Mouse (Mus musculus) thymus, postnatal 4 days (tissue): ENCODE measurements around the gene Zfp566.
"Not testable (repeated sequence)": the region's sequence is repeated elsewhere in the genome, so short reads cannot be mapped to it uniquely, and the experiment has no call there.

ENCODE experiments used
- DNase-seq: peaks from one replicate; pipeline ENCODE4 v3.0.0; 2021

Gene Zfp566

DNA sequence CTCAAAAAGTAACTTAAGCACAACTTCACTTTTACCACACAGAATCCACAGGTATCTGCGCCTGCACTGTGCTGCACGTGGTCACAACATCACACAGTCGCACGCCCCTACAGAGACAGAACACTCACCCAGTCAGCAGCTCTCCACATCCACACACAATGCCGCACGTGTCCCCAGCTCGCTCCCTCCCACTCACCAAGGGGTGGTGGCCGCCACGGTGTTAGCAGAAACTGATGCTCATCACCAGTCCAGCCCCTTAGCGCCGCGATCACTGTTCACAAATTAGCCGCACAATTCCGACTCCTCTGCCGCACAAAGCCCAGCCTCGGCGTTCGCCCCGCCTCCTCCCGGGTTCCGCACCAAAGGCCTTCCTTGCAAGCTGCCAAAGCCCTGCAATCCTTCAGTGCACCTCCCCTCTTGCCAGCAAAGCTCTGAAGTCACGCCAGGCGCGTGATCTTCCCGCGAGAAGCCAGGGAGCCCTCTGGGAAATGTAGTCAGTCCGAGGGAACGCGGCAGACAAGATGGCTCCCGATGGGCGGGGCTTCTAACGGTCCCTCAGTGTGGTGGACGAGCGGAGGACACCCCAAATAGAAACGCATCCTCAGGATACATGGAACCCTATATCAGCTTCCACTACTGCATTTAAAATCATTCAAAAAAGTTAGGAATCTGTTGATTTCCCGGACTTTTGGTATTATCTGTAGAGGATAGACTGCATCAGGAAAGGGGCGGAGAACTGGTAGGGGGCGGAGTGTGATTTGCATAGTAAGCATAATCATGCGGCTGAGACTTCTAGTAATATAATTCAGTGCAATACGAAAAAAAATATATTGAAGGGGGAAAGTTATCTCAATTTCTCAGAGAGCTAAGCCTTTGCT lies at the start of gene Zfp566, which contains the start of gene Gm26920:
TSS of gene Zfp566 (minus strand) at position 436 of the 878 bp plus-strand sequence.
TSS of gene Gm26920 (minus strand) at position 319 of the 878 bp plus-strand sequence.
- peak; percentile 94 for DNase-seq

DNA sequence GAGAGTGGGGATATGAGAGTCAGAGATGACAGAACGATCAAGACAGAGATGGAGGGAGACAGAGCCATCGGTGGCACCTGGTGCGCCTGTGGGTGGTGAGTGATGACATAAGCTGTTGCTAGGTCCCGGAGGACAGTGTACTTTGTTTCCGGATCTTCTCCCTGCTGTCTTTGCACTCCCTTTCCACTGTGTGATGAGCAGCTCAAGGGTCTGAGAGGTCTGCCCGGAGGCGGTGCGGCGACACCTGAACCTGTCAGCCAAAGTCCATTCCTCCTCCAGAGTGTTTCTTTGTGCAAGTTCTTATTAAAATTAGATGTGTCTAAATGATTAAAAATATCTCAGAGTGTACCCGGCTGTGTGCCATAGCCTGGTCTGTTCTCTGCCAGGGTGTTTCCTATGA lies 46.5 kb upstream of the Zfp566 start:
- DNase-seq, result no peak

GRCm38 (mm10) chr7:30132396-30132795 lies 42.1 kb upstream of the Zfp566 start:
- DNase-seq, result no peak

- DNase-seq, result no peak
Observed at GRCm38 (mm10) chr7:30129900-30130299, 39.6 kb upstream of the Zfp566 start.

DNA sequence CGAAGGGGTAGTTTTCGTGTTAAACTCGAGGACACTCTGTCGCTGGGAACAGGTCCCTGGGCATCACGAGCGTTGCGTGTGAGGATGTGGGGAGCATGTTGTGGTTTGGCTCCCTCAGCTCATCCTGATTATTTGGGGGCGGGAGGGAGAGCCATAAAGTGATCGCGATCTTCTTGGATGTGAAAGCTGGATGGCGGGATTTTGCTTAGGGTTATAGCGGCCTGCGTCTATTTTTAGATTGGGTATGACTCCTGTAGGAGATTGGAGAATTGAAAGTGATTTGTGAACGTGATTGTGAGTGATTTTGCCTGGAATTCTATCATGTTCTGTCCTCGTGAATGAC lies 31.8 kb upstream of the Zfp566 start:
- no peak for DNase-seq

- peak; percentile 94 for DNase-seq
Observed at GRCm38 (mm10) chr7:30121308-30122187, 31.2 kb upstream of the Zfp566 start, which contains the start of gene Zfp382. Gene Zfp382 (plus strand): TSS chr7:30121942.

DNA sequence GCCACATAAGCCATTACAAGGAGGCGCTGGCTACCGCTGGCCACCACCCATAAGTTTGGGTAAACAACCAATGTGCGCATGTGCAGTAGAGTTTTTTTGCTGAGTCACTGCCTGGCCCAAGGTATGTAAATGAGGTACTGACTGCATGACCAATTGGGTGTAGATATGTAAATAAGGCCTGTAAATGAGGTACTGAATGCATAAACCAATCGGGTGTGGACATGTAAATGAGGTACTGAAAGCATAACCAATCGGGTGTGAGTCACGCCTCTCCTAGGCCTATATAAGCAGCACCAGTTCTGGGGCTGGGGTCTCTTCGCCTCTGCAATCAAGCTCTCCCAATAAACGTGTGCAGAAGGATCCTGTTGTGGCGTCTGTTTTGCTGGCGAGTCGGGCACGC lies 27.6 kb upstream of the Zfp566 start:
- DNase-seq, result not testable (repeated sequence)

- no peak for DNase-seq
Observed at GRCm38 (mm10) chr7:30116076-30116475, 25.7 kb upstream of the Zfp566 start.

- peak; percentile 73 for DNase-seq
Observed at GRCm38 (mm10) chr7:30099297-30099696, 9.0 kb upstream of the Zfp566 start.

- no peak for DNase-seq
Observed at GRCm38 (mm10) chr7:30095551-30096125, 5.3 kb upstream of the Zfp566 start.

DNA sequence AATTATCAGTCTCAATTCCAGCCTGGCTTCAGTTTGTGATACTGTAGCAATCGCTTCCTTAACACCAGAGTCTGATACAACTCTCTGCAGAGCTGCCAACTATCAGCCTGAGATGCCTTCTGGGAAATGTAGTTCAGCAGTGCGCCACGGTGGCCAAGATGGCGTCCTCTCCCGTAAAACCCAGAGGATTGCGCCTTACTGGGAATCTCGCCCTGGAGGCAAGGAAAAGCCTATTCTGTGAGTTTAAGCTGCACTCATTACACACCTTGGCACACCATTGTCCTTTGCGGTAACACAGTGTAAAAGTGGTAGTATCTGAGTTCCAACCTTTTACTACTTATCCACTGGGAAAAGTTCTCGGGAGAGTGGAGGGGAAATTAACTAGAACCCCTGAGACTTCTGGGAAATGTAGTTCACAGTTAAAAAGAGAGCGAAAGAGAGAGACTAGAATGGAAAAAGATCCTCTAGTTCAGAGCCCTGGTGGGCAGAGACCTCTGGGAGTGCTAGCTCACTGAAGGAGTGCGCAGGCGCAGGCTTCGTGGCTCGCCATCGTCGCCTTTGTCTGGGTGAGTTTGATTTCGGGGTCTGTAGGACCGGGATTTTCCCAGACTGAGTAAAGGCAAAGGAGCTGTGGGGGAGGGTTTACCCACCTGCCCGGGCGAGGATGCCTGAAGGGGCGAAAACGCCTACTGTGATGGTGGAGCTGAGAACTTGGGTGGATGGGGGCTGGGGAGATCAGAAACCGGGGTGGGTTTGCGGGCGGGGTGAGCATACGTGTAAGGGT lies 4.5 kb upstream of the Zfp566 start, which contains the start of gene Zfp260:
TSS of gene Zfp260 (plus strand) at position 132 of the 784 bp plus-strand sequence.
- peak; percentile 95 for DNase-seq

DNA sequence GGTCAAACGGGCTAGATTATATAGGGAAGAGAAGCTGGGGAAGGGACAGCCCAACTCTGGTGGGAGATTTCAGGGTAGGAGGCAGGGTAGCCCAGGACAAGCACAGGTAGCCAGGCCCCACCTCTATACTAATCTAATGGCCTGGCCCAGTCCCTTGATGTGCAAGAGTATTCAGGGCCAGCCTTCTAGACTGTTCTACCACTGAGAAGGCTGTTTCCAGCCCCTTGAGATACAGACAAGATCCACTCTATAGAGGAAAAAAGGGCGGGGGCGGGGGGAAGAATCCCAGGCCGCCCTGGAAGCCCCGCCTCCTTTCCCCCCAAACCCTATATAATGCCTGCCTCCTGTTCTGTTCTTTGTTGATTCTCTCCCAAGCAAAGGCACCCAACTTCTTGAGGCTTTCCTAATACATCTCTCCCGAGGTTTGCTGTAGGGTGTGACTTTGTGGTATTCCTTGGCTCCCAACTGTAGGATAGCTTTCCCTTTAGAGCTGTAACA lies 3.6 kb upstream of the Zfp566 start:
- DNase-seq, result peak; percentile 26

DNA sequence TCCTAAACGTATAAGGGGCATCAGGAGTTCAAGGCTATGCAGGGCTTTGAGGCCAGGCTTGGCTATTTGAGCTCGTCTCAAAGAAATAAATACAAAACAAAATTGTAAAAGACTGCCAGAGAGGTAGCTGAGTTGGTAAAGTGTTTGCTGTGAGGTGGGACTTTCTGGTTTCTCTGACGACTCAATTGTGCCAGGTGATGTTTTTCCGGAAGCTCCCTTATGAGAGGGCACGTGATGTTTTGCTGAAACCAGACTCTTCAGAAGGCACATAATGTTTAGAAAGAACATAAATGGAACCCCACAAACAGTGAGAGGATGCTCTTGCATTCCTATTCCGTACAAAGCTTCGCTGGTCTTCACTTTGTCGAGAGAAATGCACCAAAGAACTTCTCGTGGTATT lies 2.3 kb upstream of the Zfp566 start:
- no peak for DNase-seq

DNA sequence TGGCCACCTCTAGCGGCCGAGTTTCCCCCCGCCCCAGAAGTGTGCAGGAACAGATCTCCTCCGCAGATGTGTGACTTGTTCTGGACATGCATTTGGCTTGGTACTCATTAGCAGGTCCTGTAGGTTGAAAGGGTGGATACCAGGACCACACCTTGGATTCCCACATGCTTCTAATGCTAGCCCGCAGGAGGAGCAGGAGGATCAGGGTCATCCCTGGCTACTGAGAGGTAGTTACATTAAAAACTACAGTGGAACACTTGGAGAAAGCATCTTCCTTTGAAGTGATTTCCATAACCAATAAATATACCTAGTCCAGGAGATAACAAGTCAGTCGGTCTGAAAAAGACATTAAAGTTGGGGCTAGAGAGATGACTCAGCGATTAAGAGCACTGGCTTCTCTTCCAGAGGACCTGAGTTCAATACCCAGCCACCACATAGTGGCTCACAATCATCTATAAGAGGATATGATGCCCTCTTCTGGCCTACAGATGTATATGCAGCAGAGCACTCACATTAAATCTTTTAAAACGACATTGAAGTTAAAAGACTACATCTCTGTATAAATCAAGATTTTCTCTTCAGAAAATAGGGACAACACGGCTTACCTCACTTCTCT lies 751 bp upstream of the Zfp566 start:
- DNase-seq, result no peak

GRCm38 (mm10) chr7:30089405-30089804 lies 922 bp downstream of the Zfp566 start:
- no peak for DNase-seq

DNA sequence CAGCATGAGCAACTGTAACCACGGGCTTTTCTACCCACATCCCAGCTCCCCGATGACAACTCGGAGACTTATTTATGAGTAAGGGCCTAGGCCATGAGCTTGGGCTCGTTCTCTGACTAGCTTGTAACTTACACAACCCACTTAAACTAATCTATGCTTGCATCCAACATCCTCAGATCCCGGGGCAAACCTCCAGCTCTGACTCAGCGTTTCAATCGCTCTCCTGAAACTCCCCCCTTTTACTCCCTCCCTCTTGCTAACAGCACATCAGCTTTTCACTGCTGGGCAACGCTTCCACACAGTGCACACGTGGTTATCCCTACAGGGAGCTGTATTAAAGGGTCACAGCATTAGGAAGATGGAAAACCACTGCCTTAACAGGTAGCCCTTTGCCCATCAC lies 3.8 kb downstream of the Zfp566 start:
- no peak for DNase-seq

GRCm38 (mm10) chr7:30072146-30073028 lies 17.9 kb downstream of the Zfp566 start, which contains the start of gene Zfp82:
Gene Zfp82 (minus strand): TSS chr7:30072900.
- peak; percentile 92 for DNase-seq

DNA sequence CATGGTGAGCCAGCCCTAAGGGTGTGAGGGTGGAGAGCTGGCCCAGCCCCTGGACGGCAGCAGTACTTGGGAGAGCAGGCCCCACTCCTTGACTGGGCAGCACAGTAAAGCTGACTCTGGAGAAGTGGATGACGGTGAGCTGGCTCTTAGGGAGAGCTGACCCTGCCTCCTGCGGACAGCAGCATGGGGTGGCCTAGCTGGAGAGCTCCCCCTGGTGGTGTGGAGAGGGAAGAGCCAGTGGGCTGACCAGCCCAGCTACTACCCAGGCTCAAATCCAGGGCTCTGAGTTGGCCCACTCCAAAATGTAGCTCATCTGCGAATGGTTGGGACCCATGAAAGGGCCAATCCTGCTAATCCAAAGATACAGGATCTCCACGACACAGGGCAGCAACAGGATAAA lies 25.7 kb downstream of the Zfp566 start:
- DNase-seq, result peak; percentile 14

GRCm38 (mm10) chr7:30062478-30062877 lies 27.8 kb downstream of the Zfp566 start:
- DNase-seq, result peak; percentile 63

GRCm38 (mm10) chr7:30060341-30060740 lies 30.0 kb downstream of the Zfp566 start:
- no peak for DNase-seq

- DNase-seq, result no peak
Observed at GRCm38 (mm10) chr7:30053591-30053990, 36.7 kb downstream of the Zfp566 start.
